Mouse (Mus musculus) kidney, embryonic 16.5 days (tissue): ENCODE data around the gene Gm4559. TPM values are rescaled to one million over a fixed set of nuclear protein-coding genes. Genes with fewer than 3 reads are reported as not detected.

Source experiments
- ATAC-seq: fragments of 200-750 bp; cut with Nextera tagmentation; 2 replicates; pipeline ENCODE4 v1.8.0; 2017; ENCODE audit warnings: moderate TSS enrichment; ENCODE audit not compliant: low FRiP score, low TSS enrichment
- H3K27ac ChIP-seq: fragments of 300-500 bp; sonication (generic); 2 replicates; pipeline ENCODE4 v1.5.1; 2014; ENCODE audit warnings: low read length
- H3K27me3 ChIP-seq: fragments of 300-500 bp; sonication (generic); 2 replicates; pipeline ENCODE4 v1.6.1; 2014; ENCODE audit warnings: low read length, control low read depth, mixed read lengths; ENCODE audit not compliant: insufficient read depth
- H3K36me3 ChIP-seq: fragments of 300-500 bp; sonication (generic); 2 replicates; pipeline ENCODE4 v1.6.1; 2014; ENCODE audit warnings: low read length, control low read depth, mixed read lengths; ENCODE audit not compliant: insufficient read depth
- H3K4me1 ChIP-seq: fragments of 300-500 bp; sonication (generic); 2 replicates; pipeline ENCODE4 v1.6.1; 2014; ENCODE audit warnings: low read length, control low read depth, mixed read lengths; ENCODE audit not compliant: insufficient read depth
- H3K4me2 ChIP-seq: fragments of 300-500 bp; sonication (generic); replicated peaks from 2 replicates; pipeline ENCODE4 v1.6.1; 2014; ENCODE audit warnings: low read depth, low read length
- H3K4me3 ChIP-seq: fragments of 300-500 bp; sonication (generic); 2 replicates; pipeline ENCODE4 v1.5.1; 2014; ENCODE audit warnings: mild to moderate bottlenecking, low read length
- H3K9ac ChIP-seq: fragments of 300-500 bp; sonication (generic); replicated peaks from 2 replicates; pipeline ENCODE4 v1.6.1; 2014; ENCODE audit warnings: low read length
- H3K9me3 ChIP-seq: fragments of 300-500 bp; sonication (generic); 2 replicates; pipeline ENCODE4 v1.6.1; 2016; ENCODE audit warnings: low read length, control low read depth
- WGBS: fragments of 180-500 bp; shearing (Covaris S2); extraction: QIAGEN DNeasy Blood & Tissue Kit; methylation state at CpG from one replicate; pipeline ENCODE4 v1.1.7; 2014; 5-methylcytosine and 5-hydroxymethylcytosine counted together
- polyA plus RNA-seq: library from polyadenylated mRNA; unstranded; fragments of >200 nt; fragmentation: Nextera tagmentation; extraction: Ambion mirVana; gene quantifications from 2 replicates; pipeline ENCODE4 v1.2.1, GENCODE M21; 2015

Gm4559 gene
- polyA plus RNA-seq, 1 experiment from 2014 or later: not detected

- no peak overlapping the region for H3K27ac ChIP-seq
- WGBS: 23% methylated on average over 2 of the region's 2 CpGs
- ATAC-seq: no peak
Measured at GRCm38 (mm10) chr7:142224518-142224917, 49.6 kb downstream of the Gm4559 start.

More at GRCm38 (mm10) chr7:142224518-142224917, 49.6 kb downstream of the Gm4559 start:
- Histone ChIP-seq H3K36me3 (no peaks in the 10 kb centered on the region), H3K4me1 (peaks cover 3% of the 10 kb centered on the region; the same call in 1 of the 2 replicates), H3K27me3 (no peaks in the 10 kb centered on the region), H3K9me3 (peaks cover 4% of the 10 kb centered on the region; the same call in 1 of the 2 replicates), H3K4me3 (no peak overlapping the region), H3K9ac (no peak overlapping the region), H3K4me2 (no peak overlapping the region)

Other genes with a start within 250 kb of the Gm4559 start
- 69.1 and 77.2 TPM in 2 replicates for gene Mob2, start 213.3 kb downstream of the Gm4559 start, polyA plus RNA-seq
- 2.4 and 2.5 TPM in 2 replicates for gene Dusp8, start 178.5 kb downstream of the Gm4559 start, polyA plus RNA-seq
- not detected in 2 replicates for gene Gm45618, start 153.6 kb downstream of the Gm4559 start, polyA plus RNA-seq
- gene Gm39115, start 138.3 kb downstream of the Gm4559 start, polyA plus RNA-seq: not detected in 2 replicates
- not detected in 2 replicates for gene Gm45337, start 129.8 kb downstream of the Gm4559 start, polyA plus RNA-seq
- gene Gm29735, start 117.2 kb downstream of the Gm4559 start, polyA plus RNA-seq: not detected in 2 replicates
- not detected in 2 replicates for gene Gm4553, start 108.6 kb downstream of the Gm4559 start, polyA plus RNA-seq
- not detected in 2 replicates for gene Krtap5-2, start 98.4 kb downstream of the Gm4559 start, polyA plus RNA-seq
- gene Gm10153, start 84.0 kb downstream of the Gm4559 start, polyA plus RNA-seq: not detected in 2 replicates
- gene Krtap5-3, start 73.0 kb downstream of the Gm4559 start, polyA plus RNA-seq: not detected in 2 replicates
- gene Gm7579, start 62.5 kb downstream of the Gm4559 start, polyA plus RNA-seq: not detected in 2 replicates
- gene Krtap5-5, start 44.4 kb downstream of the Gm4559 start, polyA plus RNA-seq: not detected in 2 replicates
- not detected in 2 replicates for gene Gm40460, start 33.3 kb downstream of the Gm4559 start, polyA plus RNA-seq
- gene Gm2431, start 16.0 kb downstream of the Gm4559 start, polyA plus RNA-seq: not detected in 2 replicates
- gene Krtap5-1, start 22.8 kb upstream of the Gm4559 start, polyA plus RNA-seq: not detected in 2 replicates
- gene Krtap5-4, start 29.2 kb upstream of the Gm4559 start, polyA plus RNA-seq: not detected in 2 replicates
- gene Ifitm10, start 99.4 kb upstream of the Gm4559 start, polyA plus RNA-seq: 1.8 and 2.5 TPM in 2 replicates
- gene Gm49369, start 108.3 kb upstream of the Gm4559 start, polyA plus RNA-seq: 4.4 TPM in 1 of 2 replicates, not detected in the other
- gene Ctsd, start 113.7 kb upstream of the Gm4559 start, polyA plus RNA-seq: 398 and 453 TPM in 2 replicates
- 2.3 and 4.0 TPM in 2 replicates for gene Syt8, start 160.5 kb upstream of the Gm4559 start, polyA plus RNA-seq
- gene Tnni2, start 167.4 kb upstream of the Gm4559 start, polyA plus RNA-seq: 11.9 and 12.0 TPM in 2 replicates
- 141 and 156 TPM in 2 replicates for gene Lsp1, start 186.4 kb upstream of the Gm4559 start, polyA plus RNA-seq
- gene Tnnt3, start 224.5 kb upstream of the Gm4559 start, polyA plus RNA-seq: 14.2 and 17.2 TPM in 2 replicates